Mouse (Mus musculus): ENCODE results near the gene Oasl2.

- TF ChIP-seq POLR2A (IDR thresholded peaks at IDR 0.05; ENCODE audit: low read depth, low read length) = no peak
- TF ChIP-seq UBTF (IDR thresholded peaks at IDR 0.05; ENCODE audit: low read depth, low read length) = no peak
- TF ChIP-seq CTCF (conservative IDR thresholded peaks at IDR 0.05 in 1 of 2, IDR thresholded peaks at IDR 0.05 in 1 of 2; ENCODE audit: low read depth in 2 of 2, low read length in 2 of 2) = no peak
- no peak for TF ChIP-seq PAX5 (IDR thresholded peaks at IDR 0.05; ENCODE audit: low read length)
- TF ChIP-seq E2F4 (IDR thresholded peaks at IDR 0.05; ENCODE audit: insufficient replicate concordance, low read depth, low read length) = no peak
- TF ChIP-seq MAFK (IDR thresholded peaks at IDR 0.05; ENCODE audit: insufficient replicate concordance, low read length) = no peak
- no peak for TF ChIP-seq CHD2 (IDR thresholded peaks at IDR 0.05; ENCODE audit: low read length)
- no peak for TF ChIP-seq JUN (IDR thresholded peaks at IDR 0.05; ENCODE audit: insufficient read depth, low read depth, low read length)
- TF ChIP-seq POLR2AphosphoS2 (IDR thresholded peaks at IDR 0.05; ENCODE audit: low read depth, low read length) = no peak
- no peak for TF ChIP-seq USF2 (conservative IDR thresholded peaks at IDR 0.05; ENCODE audit: low read depth, low read length)
- TF ChIP-seq BHLHE40 (IDR thresholded peaks at IDR 0.05; ENCODE audit: low read depth, low read length) = no peak
- no peak for TF ChIP-seq MXI1 (IDR thresholded peaks at IDR 0.05; ENCODE audit: low read depth, low read length)
- no peak for TF ChIP-seq HCFC1 (IDR thresholded peaks at IDR 0.05; ENCODE audit: low read depth, low read length)
- no peak for TF ChIP-seq TBP (conservative IDR thresholded peaks at IDR 0.05; ENCODE audit: low read depth, low read length)
Measured at GRCm38 (mm10) chr5:114926153-114926684, 29.5 kb downstream of the Oasl2 start.
